Comparison of ENCODE assay signal across 8 mouse cellular contexts in genomic region chr16:95945389-95946311, GRCm38 (mm10). TPM values are rescaled to one million over a fixed set of nuclear protein-coding genes. Genes with fewer than 3 reads are reported as not detected.
DNase-seq lines count a peak whose midpoint lies in the region; ATAC-seq and TF ChIP-seq lines count a peak whose summit lies in the region.

No protein-coding gene starts in this region.

- H3K4me2 ChIP-seq in heart, embryonic 15.5 days, result no peak overlapping the region; the same call in 1 of the 2 replicates
- no peak overlapping the region for H3K4me2 ChIP-seq in liver, embryonic 16.5 days (ENCODE audit: low read depth, low read length)

- H3K9me3 ChIP-seq in G1E (replicated peaks), result peaks cover 6% of the 10 kb centered on the region; the same call in 1 of the 2 replicates
- H3K9me3 ChIP-seq in heart, embryonic 15.5 days (replicated peaks), result no peaks in the 10 kb centered on the region
- no peaks in the 10 kb centered on the region for H3K9me3 ChIP-seq in liver, embryonic 16.5 days (replicated peaks; ENCODE audit: control insufficient read depth, low read length)

- ATAC-seq in G1E (ENCODE audit: extremely low read depth, insufficient number of reproducible peaks, low FRiP score, poor library complexity, severe bottlenecking), result peak; percentile 34; the same call in 1 of the 2 replicates
- 0 out of 2 replicates have a peak, but pooled peaks have one; percentile 45 for ATAC-seq in erythroid progenitor cell, adult 5-6 weeks (replicated peaks; ENCODE audit: low FRiP score, poor library complexity, severe bottlenecking)
- ATAC-seq in heart, embryonic 15.5 days (replicated peaks; ENCODE audit: insufficient number of reproducible peaks, insufficient read depth, low FRiP score, low read depth), result peak; percentile 63
- peak; percentile 50; the same call in 1 of the 2 replicates for ATAC-seq in liver, embryonic 16.5 days (ENCODE audit: low read depth)

- no peak overlapping the region for H3K9ac ChIP-seq in heart, embryonic 15.5 days
- no peak overlapping the region for H3K9ac ChIP-seq in liver, embryonic 16.5 days (ENCODE audit: low read depth, low read length)

- no peak overlapping the region for H3K4me3 ChIP-seq in G1E (ENCODE audit: low read depth, low read length)
- no peak overlapping the region for H3K4me3 ChIP-seq in brown adipose tissue, adult 24 weeks (ENCODE audit: insufficient read depth, low read depth, low read length)
- no peak overlapping the region for H3K4me3 ChIP-seq in heart, embryonic 15.5 days
- no peak overlapping the region for H3K4me3 ChIP-seq in liver, embryonic 16.5 days (ENCODE audit: low read depth, low read length)

- H3K27me3 ChIP-seq in G1E (ENCODE audit: insufficient read depth, low read length), result peaks cover 11% of the 10 kb centered on the region
- no peaks in the 10 kb centered on the region; the same call in 1 of the 2 replicates for H3K27me3 ChIP-seq in heart, embryonic 15.5 days
- no peaks in the 10 kb centered on the region for H3K27me3 ChIP-seq in liver, embryonic 16.5 days (ENCODE audit: control insufficient read depth, insufficient read depth, low read depth, low read length)

- H3K36me3 ChIP-seq in G1E (replicated peaks), result no peaks in the 10 kb centered on the region
- H3K36me3 ChIP-seq in heart, embryonic 15.5 days, result no peaks in the 10 kb centered on the region
- H3K36me3 ChIP-seq in liver, embryonic 16.5 days (ENCODE audit: control insufficient read depth, insufficient read depth), result no peaks in the 10 kb centered on the region

- WGBS in heart, embryonic 15.5 days, result 24% methylated on average over 20 of the region's 20 CpGs
- WGBS in liver, embryonic 16.5 days (ENCODE audit: insufficient replicate concordance), result 20% methylated on average over 20 of the region's 20 CpGs

- H3K4me1 ChIP-seq in G1E (ENCODE audit: insufficient read depth, low read depth, low read length), result no peaks in the 10 kb centered on the region
- no peaks in the 10 kb centered on the region; the same call in 1 of the 2 replicates for H3K4me1 ChIP-seq in brown adipose tissue, adult 24 weeks (ENCODE audit: control insufficient read depth, insufficient read depth, insufficient read length, low read length)
- H3K4me1 ChIP-seq in heart, embryonic 15.5 days (replicated peaks), result 0 out of 2 replicates have a peak, but pooled peaks cover 2% of the 10 kb centered on the region
- H3K4me1 ChIP-seq in liver, embryonic 16.5 days (ENCODE audit: control insufficient read depth, low read depth, low read length), result no peaks in the 10 kb centered on the region

- peak; percentile 74 for TF ChIP-seq CTCF in G1E (IDR thresholded peaks at IDR 0.05; ENCODE audit: low read depth, low read length)

- peak overlapping the region; percentile 7; the same call in 1 of the 2 replicates for H3K27ac ChIP-seq in brown adipose tissue, adult 24 weeks (replicated peaks; ENCODE audit: low read depth, low read length)
- 0 out of 2 replicates have a peak overlapping the region, but pooled peaks have one; percentile 25 for H3K27ac ChIP-seq in heart, embryonic 15.5 days
- H3K27ac ChIP-seq in liver, embryonic 16.5 days (ENCODE audit: low read length), result no peak overlapping the region

- peak; percentile 20 for DNase-seq in G1E (ENCODE audit: low spot score)
- peak; percentile 66 to 74 for DNase-seq in kidney, postnatal 25 days
- peak; percentile 77 for DNase-seq in ovary, adult 18-20 months (ENCODE audit: low spot score)
- DNase-seq in thymus, postnatal 0 days (ENCODE audit: low spot score), result peak; percentile 92

RNA-seq across cellular contexts. Expression of gene Psmg1, which starts 45.1 kb away (rescaled TPM):
- total RNA-seq in G1E (2014; fragmentation: Nextera tagmentation), result 29.9 and 37.3 TPM in 2 replicates
- 70.4 and 75.6 TPM in 2 replicates for total RNA-seq in G1E (2017)
- 89.8 and 102 TPM in 2 replicates for polyA plus RNA-seq in G1E (2012)
- 43.9 and 45.6 TPM in 2 replicates for polyA plus RNA-seq in brown adipose tissue, adult 24 weeks (2012; ENCODE audit: insufficient read depth, insufficient read length, missing spikeins)
- 6.5 and 8.0 TPM in 2 replicates for total RNA-seq in erythroid progenitor cell, adult 5-6 weeks (2015; ENCODE audit: low replicate concordance)
- total RNA-seq in erythroid progenitor cell, adult 5-6 weeks (2017; ENCODE audit: low replicate concordance), result 8.6 and 9.9 TPM in 2 replicates
- polyA plus RNA-seq in heart, embryonic 15.5 days (2015; fragmentation: Nextera tagmentation; extraction: Ambion mirVana), result 65.2 and 69.9 TPM in 2 replicates
- polyA plus RNA-seq in liver, embryonic 16.5 days (2015; fragmentation: Nextera tagmentation; extraction: Ambion mirVana), result 33.4 and 34.2 TPM in 2 replicates
- 98.4 and 99.3 TPM in 2 replicates for polyA plus RNA-seq in thymus, postnatal 0 days (2015; fragmentation: Nextera tagmentation; extraction: Ambion mirVana)

Comparison
In these comparisons a context has a peak if more than half of its experiments do, and no peak if none do; other contexts are left out.
1. DNase-seq: peak in every context shown above with its lines; median percentile 92 in thymus, postnatal 0 days; 77 in ovary, adult 18-20 months; 70 in kidney, postnatal 25 days; 20 in G1E.